Mouse (Mus musculus): ENCODE measurements around the gene Aldh6a1.

The Aldh6a1 gene

DNA sequence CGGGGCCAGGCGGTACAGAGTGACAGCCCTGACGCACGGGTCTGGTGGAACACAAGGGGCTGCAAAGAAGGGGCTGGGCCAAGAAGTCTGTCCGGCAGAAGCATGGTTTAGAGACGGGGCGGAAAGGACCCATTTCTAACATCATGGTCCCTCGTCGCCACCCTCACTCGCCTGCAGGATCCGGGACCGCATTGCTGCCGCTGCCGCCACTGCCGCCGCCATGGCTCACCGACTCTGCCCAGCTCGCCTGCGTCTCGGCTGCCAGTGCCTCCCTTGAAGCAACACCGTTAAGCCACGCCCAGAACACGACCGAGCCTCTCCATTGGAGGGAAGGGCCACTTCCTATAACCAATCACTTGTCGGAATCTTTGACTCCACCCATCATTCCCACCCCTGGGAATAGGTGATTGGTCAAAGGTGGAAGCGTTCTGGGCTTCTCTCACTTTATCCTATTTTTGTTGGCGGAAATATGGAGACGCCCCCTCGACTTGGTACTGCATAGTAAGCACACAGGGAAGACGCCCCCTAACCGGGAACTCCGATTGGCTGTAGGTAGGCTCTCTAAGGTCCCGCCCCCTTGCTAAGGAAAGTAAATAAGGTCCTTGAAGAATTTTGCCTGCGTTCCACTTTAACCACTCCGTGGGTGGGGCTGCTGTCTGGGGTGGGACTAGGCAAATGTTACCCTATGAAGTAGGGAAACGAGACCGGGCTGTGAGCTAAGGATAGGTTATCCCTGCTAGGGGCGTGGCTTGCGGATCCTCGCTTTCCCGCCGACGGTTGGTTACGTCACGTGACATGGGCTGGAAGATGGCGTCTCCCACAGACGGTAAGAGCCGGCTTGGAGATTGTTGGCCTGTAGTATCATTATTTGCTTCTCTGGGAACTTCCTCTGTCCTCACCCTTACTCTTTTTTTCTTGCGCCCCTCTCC is at the start of gene Aldh6a1, which contains the start of gene Lin52:
Aldh6a1 (minus strand) TSS at position 287 of the 929 bp plus-strand sequence.
Lin52 (plus strand) TSS at position 705 of the 929 bp plus-strand sequence.
- in situ Hi-C loops (cut with MboI; ENCODE audit: low sequenced_read_pairs) = no loop called here

DNA sequence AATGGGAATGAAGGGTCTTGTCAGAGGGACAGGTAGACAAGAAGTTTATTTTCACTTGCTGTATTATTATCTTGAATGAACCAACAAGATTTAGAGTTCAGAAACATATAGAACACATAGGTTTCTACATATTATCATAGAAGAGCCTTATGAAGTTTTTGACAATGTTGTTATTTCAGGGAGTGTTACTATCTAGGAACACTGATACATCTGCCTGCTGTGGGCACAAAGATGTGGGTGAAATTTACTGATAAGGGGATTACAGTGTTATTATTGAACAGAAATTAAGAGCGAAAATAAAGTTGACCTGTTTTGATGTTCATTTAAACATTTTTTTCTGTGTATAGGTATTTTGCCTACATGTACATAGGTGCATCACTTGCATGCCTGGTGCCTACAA is 46.0 kb upstream of the Aldh6a1 start:
- in situ Hi-C loops (cut with MboI; ENCODE audit: low sequenced_read_pairs) = no loop called here

DNA sequence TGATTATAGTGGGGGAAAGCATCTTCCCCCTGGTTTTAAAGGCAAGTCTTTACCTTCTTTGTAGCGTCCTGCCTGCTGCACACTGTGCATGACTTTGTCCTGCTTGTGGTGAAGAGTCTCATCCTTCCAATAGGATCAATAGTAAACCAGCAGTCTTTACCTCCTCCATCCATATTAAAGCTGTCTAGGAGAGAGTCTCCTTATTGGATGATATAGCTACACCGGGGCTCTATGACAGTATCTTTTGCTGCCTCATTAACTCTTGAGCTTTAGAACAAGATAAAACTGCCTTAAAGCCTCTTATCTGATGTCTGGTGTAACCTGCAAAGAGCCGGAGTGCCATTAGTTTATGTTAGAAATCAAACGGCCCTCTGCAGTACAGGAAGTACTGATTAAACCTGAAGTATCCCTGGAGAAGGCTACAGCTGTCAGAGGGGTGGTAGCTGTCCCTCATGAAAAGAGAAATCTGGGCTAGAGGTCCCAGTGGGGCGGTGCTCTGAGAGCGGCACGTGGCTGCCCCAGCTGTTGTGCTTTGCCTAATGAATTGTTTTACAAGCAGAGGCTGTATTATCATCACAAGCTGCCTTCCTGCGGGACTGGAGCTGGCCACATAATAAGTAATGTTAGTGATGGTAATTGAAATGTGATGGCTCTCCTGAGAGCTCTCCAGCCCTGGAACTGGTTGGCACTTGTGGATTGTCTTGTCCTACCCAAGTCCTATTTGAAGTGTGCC is 36.7 kb upstream of the Aldh6a1 start:
- in situ Hi-C loops (cut with MboI; ENCODE audit: low sequenced_read_pairs) = no loop called here

DNA sequence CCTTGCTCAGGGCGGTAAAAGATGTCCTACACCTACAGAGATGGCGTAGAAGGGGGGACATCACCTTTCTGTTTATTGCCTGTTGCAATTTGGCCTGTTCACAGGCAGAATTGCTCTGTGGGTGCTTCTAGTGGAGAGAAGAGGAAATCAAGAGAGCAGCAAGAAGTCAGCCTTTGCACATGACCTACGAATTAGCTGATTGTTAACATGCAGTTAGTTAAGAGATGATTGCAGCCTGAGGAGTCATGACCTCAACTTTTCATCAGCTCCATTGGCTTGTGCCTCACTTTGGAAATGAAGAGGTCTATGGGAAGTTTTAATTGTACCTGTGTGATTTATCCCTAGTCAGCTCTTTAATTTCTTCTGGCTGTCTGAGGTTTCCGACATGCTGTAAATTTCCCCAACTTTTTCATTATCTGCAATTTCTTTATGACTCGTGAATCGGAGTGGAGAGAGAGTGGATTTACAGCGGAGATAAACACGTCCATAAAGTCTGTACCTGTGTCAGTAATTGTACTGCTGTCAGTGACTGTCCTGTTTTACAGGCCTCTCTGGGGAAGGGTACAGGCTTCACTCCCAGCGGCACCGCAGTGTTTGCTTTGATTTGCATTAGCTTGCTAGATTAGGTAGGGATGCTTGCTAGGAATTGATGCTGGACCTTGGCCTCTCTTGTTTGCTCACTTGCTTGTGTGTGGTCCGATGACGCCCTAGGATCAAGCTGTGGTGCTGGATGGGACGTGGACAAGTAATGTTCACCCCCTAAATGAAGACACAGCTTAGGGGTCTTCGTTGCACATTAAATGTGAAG is 32.2 kb upstream of the Aldh6a1 start:
- in situ Hi-C loops (cut with MboI; ENCODE audit: low sequenced_read_pairs) = no loop called here

DNA sequence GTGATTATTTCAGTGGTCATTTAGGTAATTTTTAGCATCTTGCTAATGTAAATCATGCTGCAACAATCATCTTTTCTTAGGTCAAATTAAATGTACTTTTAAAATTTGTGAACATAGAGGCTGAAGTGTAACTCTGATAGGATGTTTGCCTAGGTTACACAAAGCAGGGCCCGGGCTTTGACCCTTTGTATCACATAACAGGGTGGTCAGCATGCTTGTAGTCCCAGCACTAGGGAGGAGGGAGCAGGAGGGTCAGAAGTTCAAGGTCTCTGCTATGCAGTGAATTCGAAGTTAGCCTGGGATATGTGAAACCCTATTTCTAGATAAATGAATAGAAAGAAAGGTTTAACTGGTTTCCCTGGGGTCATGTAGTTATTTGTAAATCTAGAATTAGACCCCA is 30.4 kb upstream of the Aldh6a1 start:
- in situ Hi-C loops (cut with MboI; ENCODE audit: low sequenced_read_pairs) = no loop called here

DNA sequence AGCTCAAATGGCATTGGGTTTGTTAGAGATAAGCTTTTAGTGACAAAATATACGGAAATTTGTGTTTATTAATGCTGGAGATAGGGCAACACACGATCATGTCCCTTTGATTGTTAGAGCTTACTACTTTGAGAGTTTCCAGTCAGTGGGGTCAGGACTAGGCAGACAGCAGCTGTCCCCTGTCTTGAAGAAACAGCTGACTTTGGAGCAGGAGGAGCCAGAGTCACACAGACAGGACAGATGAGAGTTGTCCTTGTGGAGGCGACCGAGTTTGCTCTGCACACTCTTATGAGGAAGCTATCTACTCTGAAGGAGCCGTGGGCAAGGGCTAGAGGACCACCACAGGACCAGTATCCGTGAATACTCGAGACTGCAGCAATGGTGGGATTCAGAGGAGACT is 28.1 kb upstream of the Aldh6a1 start:
- in situ Hi-C loops (cut with MboI; ENCODE audit: low sequenced_read_pairs) = loop anchor here (10.0 kb wide), 1 partner anchor 106 kb away; no protein-coding TSS in a partner anchor

DNA sequence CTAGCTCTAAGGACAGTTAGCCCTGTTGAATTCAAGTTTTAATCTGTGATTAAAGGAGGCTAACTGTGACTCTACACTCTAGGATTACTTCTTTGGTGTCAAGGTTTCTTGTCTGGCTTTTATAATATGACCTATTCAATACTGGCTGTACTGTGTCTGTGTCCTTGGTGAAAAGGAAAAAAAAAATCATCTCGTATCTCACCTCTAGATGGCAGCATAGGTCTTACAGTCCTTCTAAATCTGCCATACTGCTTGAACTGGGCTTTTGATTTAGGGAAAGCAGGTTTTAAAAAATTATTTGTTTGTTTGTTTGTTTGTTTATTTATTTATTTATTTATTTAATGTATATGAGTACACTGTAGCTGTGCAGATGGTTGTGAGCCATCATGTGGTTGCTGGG is 17.9 kb upstream of the Aldh6a1 start:
- in situ Hi-C loops (cut with MboI; ENCODE audit: low sequenced_read_pairs) = no loop called here

DNA sequence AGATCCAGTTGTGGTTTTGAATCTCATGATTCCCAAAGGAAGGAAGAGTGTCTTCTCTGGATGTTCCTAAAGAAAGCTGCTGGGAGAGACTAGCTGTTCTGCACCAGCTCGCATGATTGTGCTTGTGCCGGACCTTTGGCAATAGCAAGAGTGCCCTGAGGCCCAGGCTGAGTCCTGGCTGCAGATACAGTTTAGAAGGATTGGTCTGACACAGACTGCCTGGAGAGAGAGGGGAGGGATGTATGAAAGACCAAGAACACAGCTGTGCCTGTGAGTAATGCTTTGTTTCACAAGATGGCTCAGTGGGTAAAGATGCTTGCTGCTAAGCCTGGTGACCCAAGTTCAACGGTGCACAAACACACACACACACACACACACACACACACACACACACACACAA is 12.1 kb upstream of the Aldh6a1 start:
- in situ Hi-C loops (cut with MboI; ENCODE audit: low sequenced_read_pairs) = no loop called here

DNA sequence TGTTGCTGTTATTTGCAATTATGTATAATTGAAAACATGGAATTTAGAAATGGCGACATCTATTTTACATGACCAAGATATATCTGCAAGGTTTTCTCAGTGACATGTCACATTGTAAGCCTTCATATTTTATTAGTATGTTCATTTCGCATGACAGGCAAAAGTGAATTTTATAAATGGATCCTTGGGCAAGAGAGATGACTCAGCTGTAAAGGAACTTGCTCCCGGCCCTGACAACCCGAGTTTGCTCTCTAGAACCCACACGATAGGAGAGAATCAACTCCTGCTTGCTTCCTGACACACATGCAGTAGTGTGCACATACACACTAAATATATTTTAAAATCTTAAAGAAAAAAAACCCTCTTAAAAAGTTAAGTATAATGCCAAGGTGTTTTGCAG is 10.6 kb upstream of the Aldh6a1 start:
- in situ Hi-C loops (cut with MboI; ENCODE audit: low sequenced_read_pairs) = no loop called here

DNA sequence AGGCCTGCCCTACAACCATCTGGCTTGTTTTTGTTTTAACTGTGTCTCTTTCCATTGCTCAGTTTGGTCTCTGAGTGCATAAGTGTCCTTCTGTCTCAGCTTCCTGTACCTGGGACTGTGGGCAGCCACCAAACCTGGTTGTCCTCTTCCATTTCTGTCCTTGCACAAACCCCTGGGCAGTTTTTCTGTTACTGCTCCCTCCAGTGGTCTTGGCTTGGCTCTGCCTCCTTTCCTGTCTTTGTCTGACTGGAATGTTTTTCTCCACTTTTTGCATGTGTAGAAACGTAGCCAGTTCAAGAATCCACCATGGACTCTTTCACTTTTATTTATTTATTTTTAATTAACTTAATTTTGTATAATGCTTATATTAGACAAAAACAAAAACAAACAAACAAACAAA is 9.0 kb upstream of the Aldh6a1 start:
- in situ Hi-C loops (cut with MboI; ENCODE audit: low sequenced_read_pairs) = no loop called here

DNA sequence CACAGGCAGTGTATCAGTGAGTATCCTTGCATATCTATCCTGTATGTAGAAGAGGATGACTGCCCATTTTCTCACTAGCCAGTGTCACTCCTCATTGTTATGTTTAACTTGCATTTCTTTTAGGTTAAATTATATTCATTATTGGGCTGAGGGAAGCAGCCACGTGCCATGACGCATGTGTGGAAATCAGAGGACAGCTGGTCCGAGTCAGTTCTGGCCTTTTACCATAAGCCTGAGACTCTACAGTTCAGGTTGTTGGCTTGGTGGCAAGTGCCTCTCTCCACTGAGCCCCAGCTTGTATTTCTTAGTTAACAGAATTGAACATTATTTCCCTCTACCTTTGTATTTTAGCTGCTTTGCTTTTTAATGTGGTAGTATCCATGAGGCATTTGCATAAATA is 6.1 kb upstream of the Aldh6a1 start:
- in situ Hi-C loops (cut with MboI; ENCODE audit: low sequenced_read_pairs) = no loop called here

DNA sequence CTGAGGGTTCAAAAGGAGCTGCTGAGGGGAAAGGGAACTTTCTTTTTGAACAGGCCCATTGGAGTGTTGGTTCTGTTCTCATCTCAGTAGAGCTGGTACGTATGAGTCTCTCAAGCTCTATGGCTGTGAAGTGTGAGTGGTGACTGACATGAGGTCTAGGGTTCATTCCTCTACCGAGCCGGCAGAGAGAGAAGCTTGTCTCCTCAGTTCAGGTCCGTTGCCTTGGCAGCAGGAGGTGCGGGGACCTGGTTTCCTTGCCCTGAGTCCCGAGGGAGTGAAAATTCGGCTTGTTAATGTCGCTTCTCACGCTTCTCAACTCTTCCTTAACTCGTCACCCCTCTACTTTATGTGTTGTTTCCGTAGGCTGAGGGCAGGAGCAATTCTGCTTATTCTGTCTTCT is 997 bp upstream of the Aldh6a1 start:
- in situ Hi-C loops (cut with MboI; ENCODE audit: low sequenced_read_pairs) = no loop called here

DNA sequence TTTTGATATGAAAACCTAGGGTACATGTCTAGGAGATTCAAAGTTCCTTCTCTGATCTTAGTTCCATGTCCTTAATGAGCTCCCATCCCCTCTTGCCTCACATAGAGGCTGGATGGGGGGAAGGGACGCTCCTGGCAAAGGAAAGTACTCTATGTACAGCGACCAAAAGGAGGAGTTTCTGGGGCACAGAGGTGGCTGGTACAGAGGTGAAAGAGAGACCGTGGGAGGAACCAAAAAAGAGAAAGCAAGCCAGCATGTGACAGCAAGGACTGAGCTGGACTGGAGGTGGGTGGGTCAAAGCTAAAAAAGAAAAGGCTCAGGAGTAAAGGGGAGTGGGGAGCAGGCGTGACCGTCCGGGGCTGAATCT is 470 bp downstream of the Aldh6a1 start:
- in situ Hi-C loops (cut with MboI; ENCODE audit: low sequenced_read_pairs) = no loop called here

DNA sequence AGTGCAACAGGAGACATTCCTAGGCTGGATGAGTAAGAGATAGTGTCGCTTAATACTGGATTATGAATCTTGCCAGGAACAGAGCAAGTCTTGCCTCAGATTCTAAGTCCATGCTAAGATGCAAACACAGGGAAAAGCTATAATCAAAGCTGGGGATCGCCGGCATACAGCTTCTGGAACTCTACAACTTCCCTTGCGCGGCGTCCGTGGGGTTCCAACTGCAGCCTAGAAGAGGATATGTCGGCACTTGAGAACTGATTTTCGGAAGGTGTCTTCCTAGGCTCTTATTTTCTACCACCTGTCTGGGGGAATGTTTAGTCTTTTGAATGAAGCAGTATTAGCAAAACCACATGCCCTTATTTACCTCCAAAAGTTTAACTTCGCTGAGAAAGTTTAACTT is 917 bp downstream of the Aldh6a1 start:
- in situ Hi-C loops (cut with MboI; ENCODE audit: low sequenced_read_pairs) = no loop called here

DNA sequence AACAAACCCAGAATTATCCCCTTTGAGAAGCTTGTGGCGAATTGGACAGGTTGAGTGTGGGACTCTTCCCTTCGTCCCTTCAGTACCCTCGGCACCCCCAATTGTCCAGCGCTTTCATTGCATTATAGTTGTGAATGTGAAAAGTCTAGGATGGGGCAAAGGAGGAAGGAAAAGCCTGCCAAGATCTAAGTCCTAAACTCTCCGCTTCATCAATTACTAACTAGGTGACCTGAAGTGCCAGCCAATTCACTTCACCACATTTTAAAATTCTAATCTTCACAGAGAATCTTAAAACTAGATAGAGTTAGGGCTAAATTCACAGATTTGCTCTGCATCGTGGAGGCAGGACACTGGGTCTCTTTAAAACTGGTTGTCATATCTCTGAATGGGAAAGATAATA is 2.6 kb downstream of the Aldh6a1 start:
- in situ Hi-C loops (cut with MboI; ENCODE audit: low sequenced_read_pairs) = no loop called here

DNA sequence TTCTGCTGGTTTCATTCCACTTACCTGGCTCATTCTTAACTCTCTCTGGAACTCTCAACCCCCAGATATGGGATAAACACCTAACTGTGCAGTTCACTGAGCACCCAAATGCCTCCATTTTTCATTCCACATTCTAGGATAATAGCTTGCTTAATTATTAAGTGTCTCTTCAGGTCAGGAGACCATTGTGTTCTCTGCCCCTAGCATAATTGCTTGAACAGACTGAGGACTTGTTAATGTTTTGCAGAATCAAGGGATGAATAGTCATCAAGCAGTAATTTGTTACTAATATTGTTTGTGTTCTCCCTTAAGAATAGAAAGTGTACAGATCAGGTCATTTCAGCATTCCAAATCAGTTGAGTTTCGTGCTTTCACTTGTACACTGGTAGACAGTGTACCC is 3.4 kb downstream of the Aldh6a1 start:
- in situ Hi-C loops (cut with MboI; ENCODE audit: low sequenced_read_pairs) = no loop called here

DNA sequence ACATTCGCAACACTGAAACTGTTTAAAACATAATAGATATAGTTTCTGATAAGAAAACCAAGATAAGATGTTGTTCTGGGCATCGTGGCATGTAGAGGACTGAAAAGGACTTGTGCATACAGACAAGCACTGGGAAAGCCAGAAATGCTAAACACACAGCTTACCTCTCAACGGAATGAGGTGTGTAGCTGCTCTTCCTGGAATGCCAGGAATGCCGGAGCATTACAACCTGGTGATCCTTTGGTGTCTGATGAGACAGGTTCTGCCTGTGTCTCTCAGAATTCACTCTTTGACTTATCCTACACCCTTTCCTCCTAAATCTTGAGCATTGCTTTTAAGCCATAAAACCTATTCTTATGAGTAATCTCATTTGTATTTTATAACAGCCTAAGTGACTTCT is 8.3 kb downstream of the Aldh6a1 start:
- in situ Hi-C loops (cut with MboI; ENCODE audit: low sequenced_read_pairs) = no loop called here

DNA sequence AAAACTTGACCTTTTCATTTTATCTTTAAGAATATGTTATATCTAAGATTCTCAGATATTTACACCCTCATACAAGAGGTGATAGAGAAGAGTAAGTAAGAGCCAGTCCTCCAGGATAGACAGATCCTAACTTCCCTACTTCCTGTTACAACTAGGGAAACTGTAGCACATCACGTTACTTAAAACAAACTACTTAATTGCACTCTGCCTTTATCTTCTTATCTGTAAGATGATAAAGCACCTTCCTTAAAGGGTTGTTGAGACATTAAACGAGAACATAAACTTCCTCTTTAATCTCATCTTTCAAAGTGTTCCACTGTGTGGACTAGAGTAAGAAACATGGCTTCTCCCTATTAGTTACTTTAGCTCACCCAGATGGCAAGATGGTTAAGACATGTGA is 12.1 kb downstream of the Aldh6a1 start:
- in situ Hi-C loops (cut with MboI; ENCODE audit: low sequenced_read_pairs) = no loop called here

DNA sequence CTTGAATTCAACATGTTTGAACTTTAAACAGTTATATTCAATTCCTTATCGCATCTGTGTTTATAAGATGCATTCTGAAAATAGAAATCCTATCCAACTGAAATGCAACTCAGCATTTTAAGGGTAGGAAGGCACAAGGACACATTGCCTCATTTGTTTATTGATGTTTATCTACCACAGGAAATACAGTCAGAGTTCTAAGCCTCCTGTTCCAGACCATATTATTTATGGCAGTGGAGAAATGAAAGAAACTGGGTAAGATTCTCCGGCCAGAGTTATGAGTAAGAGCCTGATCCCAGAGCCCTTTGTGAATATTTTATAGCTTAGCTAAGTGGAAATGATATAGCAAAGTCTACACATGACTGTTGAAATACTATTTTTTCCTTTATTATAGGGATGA is 21.0 kb downstream of the Aldh6a1 start:
- in situ Hi-C loops (cut with MboI; ENCODE audit: low sequenced_read_pairs) = no loop called here

DNA sequence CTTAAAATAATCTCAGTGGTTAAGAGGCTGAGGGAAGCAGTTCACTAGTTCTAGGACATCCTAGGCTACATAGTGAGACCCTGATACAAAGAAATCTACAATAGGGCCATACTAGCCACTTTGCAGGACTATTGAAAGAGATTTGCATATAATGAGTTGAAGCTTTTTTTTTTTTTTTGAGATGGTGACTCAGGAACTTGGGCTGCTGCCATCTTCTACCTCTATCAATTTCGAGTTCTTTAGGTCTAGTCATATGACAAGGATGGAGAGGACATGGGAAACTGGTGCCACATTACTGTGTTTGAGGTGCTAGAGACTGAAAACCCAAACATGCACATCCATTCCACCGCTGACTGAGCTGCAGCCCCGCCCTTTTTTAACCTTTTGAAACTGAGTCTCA is 26.8 kb downstream of the Aldh6a1 start:
- in situ Hi-C loops (cut with MboI; ENCODE audit: low sequenced_read_pairs) = no loop called here

DNA sequence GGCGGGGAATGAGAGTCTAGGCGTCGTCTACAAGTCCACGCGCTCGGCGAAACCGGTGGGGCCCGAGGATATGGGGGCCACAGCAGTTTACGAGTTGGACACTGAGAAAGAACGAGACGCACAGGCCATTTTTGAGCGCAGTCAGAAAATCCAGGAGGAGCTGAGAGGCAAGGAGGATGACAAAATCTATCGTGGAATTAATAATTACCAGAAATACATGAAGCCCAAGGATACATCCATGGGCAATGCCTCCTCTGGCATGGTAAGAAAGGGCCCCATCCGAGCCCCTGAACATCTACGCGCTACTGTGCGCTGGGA is 33.2 kb downstream of the Aldh6a1 start:
- in situ Hi-C loops (cut with MboI; ENCODE audit: low sequenced_read_pairs) = no loop called here
